Mouse (Mus musculus) thymus, postnatal 36 days (tissue): ENCODE measurements around the gene Crb2.
A peak's percentile ranks its signal among the peaks of the same experiment; 100 is the strongest.

ENCODE experiments used
- DNase-seq, 2 experiments: peaks; one replicate each; pipeline ENCODE4 v3.0.0; 2022; ENCODE audit warnings: mixed read lengths in 2 of 2

The Crb2 gene

GRCm38 (mm10) chr2:37767080-37767547 is 8.9 kb upstream of the Crb2 start:
- DNase-seq = peak in 1 of 2 experiments; percentile 28

DNA sequence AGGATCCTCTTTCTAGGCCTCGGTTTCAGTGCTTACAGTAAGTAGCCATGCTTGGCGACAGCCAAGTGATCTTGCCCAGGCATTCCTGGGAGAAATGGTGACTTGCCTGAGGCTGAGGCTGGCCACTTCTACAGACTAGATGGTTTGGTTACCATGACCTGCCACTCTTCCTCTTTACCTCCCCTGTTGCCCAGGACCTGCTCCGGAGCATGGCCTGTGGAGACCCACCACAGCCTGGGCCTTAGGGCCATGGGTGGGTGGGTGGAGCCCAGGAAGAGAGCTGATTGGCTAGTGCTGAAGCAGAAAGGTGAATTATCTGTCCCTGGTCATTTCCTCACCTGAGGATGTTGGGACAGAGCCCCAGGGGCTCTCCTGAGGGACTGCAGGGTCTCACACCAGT is 8.3 kb upstream of the Crb2 start:
- DNase-seq = no peak

DNA sequence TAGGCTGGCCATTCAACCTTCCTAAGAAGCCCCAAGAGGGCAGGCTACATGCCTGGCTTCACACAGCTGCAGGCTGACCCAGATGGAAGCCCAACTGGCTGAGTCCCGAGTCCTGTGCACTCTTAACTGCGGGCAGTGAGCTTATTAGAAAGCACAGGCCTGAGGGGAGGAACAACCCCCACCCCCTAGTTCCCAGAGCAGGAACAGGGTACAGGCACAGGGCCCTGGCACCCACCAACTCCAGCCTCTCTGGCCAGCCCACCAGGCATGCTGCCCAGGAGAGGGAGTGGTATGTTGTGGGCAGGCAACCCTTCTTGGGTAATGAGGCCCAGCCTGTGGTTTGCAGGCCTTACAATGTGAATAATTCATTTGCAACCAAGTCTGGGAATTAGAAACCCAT is 7.1 kb upstream of the Crb2 start:
- no peak for DNase-seq

GRCm38 (mm10) chr2:37769793-37770192 is 6.3 kb upstream of the Crb2 start:
- no peak for DNase-seq

DNA sequence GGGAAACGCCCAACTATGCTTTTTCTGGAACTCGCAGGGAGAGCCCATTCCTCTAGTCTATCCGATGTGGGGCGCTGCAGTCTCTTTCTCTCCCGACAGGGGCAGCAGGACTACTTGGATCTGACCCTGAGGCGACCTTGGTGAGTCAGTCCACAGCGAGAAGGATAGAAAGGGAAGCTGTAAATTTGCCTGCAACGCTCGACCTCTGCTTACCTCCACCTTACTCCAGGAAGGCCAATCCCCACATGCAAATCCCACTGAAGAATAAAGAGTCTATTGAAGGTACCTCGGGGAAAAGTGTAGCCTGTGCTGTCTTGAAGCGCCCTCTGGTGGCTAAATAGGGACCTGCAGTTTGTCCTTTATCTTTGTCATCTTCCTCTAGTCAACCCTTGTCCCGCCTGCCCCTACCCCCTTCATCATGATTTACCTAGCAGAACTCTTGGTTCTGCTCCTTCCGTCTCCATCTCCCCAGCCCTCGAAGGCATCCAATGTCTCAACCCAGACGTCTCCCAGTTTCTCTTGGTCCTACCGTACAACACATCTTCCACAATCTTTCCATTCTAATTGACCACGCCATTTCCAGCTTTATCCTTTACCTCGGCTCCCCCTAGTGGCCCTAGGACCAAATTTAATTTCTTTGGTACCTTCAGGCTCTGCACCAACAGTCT is 4.3 kb upstream of the Crb2 start:
- DNase-seq = peak; percentile 83 to 89

DNA sequence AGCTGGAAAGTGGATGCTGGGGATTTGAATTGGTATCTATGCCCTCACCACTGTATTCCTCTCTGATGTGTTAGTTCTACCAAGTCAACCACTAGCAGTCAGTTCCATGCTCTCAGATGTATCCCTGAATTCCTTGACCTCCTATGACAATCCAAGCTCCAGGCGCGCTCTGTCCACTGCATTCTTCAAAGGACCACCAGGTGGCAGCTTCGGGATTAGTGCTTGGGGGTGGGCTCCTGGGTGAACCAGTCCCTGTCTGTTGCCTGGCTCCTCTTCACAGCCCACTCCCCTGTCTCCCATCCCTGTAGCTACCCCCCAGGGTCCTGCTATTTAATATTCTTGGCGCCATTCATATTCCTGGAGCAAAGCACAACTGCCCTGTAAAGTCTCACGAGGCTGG is 1.5 kb upstream of the Crb2 start:
- peak; percentile 23 to 31 for DNase-seq

- no peak for DNase-seq
Measured at GRCm38 (mm10) chr2:37776611-37777411, 762 bp downstream of the Crb2 start.

DNA sequence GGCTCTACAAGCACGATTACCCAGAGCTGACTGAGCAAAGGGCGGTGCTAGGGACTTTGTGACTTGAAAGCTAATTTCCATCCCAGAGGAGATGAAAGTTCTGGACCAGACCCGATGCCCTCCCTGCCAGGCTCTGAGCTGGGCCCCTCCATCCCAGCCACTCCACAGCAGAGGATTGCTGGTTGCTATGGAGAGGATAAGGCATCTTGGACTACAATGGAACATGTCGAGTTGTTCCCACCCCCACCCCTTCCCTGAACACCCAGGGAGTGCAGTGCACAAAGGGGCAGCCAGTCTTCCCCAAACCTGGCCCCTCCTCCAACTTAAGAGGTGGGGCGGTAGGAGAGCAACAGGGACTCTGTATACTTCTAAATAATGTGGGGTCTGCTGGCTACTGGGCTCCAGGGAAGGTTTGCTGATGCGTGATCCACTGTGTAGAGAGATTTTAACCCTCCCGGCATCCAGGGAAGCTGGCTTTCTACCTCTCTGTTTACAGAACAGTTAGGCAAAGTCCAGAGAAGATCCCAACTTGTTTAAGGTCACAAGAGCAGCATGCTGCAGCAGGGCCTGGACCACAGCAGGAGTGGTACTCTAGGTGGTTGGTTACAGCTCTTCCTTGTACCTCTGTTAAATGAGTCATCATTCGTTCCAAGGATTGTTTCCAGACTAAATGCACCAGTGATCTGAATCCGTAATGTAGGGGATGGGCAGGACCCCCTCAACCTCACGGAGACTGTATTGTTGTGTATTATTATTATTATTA is 2.1 kb downstream of the Crb2 start:
- DNase-seq = no peak

DNA sequence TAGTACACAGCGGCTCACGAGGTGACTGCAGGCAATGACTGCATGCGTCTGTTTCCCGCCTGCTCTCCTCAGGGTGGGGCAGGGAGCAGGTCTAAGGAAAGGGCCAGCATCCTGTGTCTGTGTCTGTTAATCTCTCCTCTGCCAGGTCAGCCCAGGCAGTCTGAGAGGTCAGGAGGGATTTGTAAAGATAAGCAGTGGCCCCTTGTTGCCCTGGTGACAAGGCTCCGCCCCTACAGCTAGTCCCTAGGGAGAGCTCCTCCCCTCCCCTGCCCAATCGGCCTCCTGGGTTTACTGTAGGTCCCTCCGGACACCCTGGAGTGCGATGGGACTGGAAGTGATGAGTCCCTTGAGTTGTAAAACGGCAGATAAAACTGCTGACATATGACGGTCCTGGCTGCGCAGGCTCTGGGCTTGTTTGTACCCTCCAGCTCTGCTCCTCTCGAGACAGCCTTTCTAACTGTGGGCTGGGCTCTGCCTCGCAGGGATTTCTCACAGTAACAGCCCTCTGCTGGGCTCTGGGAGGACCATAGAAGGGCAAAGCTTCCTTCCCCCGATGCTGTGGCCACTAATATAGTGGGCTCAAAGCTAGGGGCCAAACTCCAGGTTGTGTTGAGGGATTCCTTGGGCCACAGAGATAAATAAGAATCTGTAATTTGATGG is 4.4 kb downstream of the Crb2 start:
- DNase-seq = no peak

- DNase-seq = no peak
Measured at GRCm38 (mm10) chr2:37781421-37781820, 5.4 kb downstream of the Crb2 start.

GRCm38 (mm10) chr2:37782002-37782401 is 6.0 kb downstream of the Crb2 start:
- no peak for DNase-seq

GRCm38 (mm10) chr2:37784473-37784872 is 8.4 kb downstream of the Crb2 start:
- DNase-seq = no peak

DNA sequence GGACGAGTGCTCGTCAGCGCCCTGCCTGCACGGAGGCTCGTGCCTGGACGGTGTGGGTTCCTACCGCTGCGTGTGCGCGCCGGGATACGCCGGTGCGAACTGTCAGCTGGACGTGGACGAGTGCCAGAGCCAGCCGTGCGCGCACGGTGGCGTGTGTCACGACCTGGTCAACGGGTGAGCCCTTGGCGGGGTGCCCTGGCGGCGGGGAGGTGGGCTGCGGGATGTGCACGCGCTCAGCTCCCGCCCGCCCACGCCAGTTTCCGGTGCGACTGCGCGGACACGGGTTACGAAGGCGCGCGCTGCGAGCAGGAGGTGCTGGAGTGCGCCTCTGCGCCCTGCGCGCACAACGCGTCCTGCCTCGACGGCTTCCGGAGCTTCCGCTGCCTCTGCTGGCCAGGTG is 10.4 kb downstream of the Crb2 start:
- DNase-seq = peak in 1 of 2 experiments; percentile 36

DNA sequence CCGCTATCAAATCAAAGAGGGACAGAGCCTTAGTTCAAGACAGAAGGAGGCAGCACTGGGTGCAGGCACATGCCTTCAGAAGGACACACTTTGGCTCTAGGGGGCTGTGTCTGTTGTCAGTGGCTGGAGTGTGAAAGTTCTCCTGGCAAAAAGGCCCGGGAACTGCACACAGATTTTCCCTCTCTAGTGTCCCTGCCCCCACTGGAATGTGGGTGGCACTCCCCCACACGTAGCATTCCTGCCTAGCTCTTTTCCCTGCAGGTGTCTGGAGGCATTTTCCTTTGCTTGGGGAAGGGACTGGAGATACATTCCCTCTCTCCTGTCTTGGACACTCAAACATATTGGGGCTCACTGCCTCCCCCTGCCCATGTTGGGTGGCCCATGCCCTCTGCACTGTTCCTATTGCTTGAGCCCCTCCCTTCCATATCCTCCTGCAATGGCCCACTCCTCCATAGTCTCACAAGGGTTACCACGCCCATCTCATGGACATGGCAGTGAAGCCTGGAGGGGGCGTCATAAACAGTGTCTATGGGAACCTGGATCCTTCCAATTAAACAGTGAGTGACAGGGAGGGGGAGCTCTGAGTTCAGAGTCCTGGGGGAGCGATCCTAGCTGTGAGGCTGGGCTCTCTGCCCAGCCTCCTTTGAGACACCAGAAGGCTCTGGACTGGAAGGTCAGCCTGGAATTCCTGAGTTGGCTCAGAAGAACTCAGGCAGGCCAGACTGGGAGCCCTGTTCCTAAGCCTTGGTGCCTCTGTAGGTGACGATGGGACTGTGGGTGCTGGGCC is 12.3 kb downstream of the Crb2 start:
- DNase-seq = no peak

- DNase-seq = no peak
Measured at GRCm38 (mm10) chr2:37789029-37789428, 13.0 kb downstream of the Crb2 start.

GRCm38 (mm10) chr2:37789995-37790394 is 13.9 kb downstream of the Crb2 start:
- DNase-seq = no peak

DNA sequence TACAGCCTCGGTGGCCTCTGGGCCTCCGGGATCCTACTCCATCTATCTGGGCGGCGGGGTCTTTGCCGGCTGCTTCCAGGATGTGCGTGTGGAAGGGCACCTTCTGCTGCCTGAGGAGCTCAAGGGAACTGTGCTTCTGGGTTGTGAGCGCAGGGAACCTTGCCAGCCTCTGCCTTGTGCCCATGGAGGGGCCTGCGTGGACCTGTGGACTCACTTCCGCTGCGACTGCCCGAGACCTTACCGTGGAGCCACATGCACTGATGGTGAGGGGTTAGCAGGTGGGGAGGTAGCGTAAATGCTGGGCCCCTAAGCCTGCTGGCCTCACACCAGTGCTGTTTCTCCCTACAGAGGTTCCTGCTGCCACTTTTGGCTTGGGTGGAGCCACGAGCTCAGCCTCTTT is 14.7 kb downstream of the Crb2 start:
- no peak for DNase-seq

GRCm38 (mm10) chr2:37791340-37791739 is 15.3 kb downstream of the Crb2 start:
- no peak for DNase-seq

- no peak for DNase-seq
Measured at GRCm38 (mm10) chr2:37796021-37796420, 20.0 kb downstream of the Crb2 start.

GRCm38 (mm10) chr2:37797046-37797445 is 21.0 kb downstream of the Crb2 start:
- no peak for DNase-seq

DNA sequence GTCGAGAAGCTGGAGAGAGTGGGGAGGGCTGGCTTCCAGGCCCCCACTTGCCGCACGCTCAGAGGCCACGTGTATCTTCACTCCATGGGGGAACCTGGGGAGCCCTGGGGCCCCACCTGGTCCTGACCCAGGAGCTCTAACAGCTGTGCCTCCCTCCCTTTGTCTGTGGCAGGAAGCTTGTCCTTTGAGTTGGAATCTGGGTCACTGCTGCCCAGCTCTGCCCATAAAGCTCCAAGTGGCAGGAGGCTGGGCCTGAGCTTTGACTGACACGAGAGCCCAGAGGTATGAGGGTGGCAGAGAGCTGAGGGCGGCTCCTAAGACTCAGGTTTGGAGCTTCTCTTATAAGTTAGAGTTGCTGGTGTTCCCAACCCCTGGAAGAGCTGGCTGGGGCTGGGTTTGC is 23.1 kb downstream of the Crb2 start:
- no peak for DNase-seq

DNA sequence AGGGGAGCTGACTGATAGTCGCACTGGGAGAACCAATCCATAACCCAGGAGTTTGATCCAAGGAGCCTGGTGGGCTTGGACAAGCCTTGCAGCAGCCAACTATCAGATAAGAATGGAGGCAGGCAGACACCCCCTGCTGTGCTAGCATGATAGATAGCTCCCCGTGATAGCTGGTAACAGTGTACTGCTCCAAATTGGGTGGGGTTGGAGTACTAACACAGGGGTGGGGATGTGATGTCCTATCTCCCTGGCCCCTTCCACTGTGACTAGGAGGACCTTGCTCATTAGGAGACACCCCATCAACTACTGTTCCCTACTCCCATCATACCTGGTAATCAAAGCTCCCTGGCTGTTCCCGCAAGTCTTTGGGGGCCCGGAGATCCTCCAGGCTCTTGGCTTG is 25.6 kb downstream of the Crb2 start:
- DNase-seq = no peak
